Mouse (Mus musculus) c-Kit-positive CD71-negative TER-119-negative erythroid progenitor cells, embryonic 14.5 days (primary cell): ENCODE results near the gene Chchd3.

Experiments
- DNase-seq: peaks from one replicate; pipeline ENCODE4 v3.0.0-alpha.2; 2013; ENCODE audit warnings: low read depth

Gene Chchd3

GRCm38 (mm10) chr6:33002988-33003387 is 57.1 kb downstream of the Chchd3 start:
- no peak for DNase-seq

DNA sequence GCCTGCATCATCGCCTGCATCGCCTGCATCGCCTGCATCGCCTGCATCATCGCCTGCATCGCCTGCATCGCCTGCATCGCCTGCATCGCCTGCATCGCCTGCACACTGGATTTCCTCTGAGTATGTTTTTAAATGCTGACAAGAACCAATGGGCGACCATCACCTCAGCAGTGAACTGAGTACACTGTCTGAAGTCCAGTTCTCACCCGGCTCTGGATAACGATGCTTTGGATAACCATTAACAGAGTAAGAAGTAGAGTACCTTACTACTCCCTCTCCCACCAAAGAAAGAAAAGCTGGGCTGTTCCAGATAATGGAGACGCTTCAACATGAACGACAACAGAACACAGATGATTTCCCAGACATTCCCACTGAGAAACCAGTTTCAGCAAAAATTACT is 58.8 kb downstream of the Chchd3 start:
- no peak for DNase-seq

DNA sequence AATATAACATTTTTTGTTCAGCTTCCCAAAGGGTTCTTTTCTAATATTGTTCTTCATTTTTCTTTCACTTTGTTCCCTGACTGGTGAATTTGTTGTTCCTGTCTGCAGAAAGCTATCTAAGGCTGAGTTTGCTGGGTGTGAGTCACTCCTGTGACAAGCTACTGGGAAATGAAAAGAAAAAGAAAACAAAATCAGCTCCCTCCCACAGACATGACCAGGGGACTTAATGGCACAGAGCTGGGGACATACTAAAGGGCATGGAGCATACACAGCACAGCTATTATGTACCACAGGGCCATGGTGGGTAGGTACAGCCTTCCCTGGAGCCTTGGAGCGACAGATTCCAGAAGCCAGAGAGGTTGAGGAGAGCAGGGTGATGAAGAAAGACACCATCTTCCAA is 63.5 kb downstream of the Chchd3 start:
- no peak for DNase-seq

GRCm38 (mm10) chr6:32993847-32994246 is 66.2 kb downstream of the Chchd3 start:
- DNase-seq: no peak

DNA sequence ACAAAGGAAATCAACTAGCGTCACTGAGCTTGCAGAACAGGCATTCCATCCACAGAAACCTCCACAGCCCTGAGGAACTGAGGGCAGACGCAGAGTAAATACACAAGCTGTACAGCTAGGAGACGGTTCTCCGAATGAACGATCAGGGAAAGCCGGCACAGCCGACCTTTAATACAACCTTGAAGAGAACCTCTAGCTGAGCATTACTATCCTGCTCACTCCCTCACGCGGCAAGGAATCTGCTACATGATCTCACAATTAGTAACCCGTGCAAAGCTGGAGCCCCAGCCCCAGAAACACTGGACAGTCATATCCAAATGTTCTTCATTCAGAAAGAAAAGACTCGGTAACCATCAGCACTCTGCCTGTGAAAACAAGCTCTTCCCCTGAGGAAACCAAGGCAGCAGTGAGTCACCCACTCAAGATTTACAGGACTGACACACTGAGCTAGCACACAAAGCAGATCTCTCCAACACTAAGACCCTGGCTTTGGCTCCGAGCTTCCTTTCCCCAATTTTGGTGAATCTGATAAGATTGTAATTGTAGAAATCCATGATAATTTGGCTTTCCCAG is 69.9 kb downstream of the Chchd3 start:
- no peak for DNase-seq

DNA sequence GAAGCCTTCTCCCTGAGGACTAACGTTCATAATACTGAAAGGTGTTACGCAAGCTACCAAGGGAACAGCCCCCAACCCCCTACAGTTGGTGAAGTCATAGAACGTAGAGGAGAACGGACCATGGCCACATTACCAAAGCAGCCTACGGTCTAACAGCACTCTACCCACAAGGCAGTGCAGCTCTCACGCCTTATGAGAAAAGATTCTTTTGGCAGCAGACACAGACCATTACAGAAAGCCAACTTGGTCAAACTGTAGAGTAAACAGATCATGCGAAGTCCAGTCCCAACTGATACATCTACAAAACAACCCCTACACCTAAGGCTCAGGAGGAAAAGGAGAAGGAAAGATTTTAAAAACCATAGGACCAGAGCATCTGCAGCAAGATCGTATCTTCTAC is 71.5 kb downstream of the Chchd3 start:
- DNase-seq: no peak

DNA sequence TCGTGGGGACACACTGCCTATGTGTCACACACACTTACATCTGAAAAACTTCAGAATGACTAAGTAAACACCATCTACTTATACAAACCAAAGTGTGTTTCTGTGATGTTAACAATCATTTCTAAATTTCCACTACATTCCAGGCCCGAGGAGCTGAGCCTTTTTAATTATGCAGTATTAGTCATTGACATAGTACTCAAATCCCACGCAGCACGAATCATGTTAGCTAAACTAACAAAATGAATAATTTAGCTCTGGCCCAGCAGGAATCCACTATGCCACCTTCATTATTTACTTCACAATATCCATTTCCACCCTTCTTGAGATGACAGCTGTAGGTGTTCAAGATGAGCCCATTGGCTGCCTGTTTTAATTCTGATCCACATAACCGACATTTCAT is 76.2 kb downstream of the Chchd3 start:
- no peak for DNase-seq

DNA sequence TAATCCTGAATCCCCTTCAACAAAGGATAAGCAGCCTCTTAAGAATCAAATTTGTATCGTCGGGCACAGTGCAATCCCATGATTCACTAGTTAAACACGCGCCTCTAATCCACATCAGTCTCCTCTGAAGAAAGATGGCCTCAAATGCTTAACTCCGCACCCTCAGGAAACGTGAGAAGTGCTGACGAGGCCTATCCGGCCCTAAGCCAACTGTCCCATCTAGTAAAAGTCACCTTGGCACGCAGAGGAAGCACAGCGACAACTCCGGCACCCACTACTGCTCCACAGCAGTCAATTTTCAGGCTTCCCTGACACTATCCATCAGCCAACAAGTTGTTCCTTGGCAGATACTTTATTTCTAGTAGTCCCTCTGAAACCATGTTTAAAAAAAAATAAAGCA is 78.8 kb downstream of the Chchd3 start:
- no peak for DNase-seq

DNA sequence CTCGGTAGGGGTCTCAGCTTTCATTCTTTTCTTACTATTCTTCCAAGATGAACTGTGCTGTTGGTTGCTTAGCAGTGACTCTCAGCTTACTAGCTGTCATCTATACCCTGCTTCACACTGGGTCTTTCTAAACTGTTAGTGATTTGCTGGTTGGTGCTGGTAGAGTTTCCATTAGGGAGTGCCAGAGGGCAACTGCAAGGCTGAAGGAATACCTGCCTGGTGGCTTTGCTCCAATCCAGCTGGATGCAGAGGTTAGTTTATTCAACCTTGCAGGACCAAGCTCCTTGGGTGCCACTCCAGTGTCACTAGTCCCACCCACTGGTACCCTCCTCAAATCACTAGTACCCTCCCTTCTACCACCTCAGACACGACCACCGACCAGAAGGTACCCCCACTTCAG is 81.2 kb downstream of the Chchd3 start:
- no peak for DNase-seq

DNA sequence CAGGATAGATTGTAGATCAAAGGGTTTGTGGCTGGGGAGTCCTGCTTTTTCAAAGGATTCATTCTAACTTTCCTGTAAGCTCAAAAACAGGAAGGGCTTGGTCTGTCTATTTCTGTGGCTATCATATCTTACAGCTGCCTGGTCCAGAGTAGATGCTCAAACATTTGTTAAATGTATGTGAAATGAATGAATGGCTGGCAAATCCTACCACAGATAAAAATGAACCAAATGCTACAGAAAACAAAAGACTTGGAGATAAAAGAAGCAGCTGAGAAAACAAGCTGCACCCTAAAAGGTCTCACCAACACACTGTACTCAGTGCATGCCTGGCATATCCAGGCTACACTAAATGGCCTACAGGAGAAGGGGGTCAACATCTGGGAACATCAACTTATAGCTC is 88.1 kb downstream of the Chchd3 start:
- DNase-seq: no peak

DNA sequence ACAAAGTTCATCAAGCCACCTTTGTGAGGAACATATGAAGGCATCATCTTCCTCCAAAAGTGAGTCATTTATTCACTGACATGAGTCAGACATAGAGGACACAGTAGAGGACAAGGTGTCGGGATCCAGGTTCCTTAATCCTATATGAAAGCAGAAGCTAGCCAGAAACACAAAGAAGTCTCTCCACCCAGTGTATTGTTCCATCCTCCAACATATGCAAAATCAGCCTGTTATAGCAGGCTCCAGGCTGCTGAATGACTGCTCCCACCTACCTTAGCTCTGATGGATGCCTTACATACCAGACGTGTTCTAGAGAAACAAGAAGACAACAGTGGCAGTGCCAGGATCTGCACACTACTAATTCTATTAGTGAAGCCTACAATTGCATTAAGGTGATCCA is 91.1 kb downstream of the Chchd3 start:
- DNase-seq: no peak

DNA sequence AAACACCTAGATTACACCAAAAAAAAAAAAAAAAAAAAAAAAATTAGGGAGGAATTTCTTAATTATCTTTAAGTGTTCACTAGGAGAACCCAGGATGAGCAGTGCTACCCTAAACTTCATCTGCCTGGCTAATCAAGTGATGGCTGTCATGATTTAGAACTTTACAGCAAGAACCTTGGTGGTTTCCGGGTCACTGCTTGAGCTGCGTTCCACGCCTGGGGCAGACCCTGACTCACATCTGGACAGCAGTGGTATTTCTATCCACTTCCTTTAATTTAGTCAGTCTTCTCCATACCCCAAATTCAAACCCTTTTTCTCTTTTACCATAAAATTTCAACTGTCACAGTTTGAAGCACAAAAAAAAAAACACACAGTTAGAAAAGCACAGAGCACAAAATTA is 98.0 kb downstream of the Chchd3 start:
- DNase-seq: no peak

GRCm38 (mm10) chr6:32961477-32961876 is 98.6 kb downstream of the Chchd3 start:
- DNase-seq: no peak

- DNase-seq: no peak
These were observed 100.1 kb downstream of the Chchd3 start for GRCm38 (mm10) chr6:32959816-32960550.

DNA sequence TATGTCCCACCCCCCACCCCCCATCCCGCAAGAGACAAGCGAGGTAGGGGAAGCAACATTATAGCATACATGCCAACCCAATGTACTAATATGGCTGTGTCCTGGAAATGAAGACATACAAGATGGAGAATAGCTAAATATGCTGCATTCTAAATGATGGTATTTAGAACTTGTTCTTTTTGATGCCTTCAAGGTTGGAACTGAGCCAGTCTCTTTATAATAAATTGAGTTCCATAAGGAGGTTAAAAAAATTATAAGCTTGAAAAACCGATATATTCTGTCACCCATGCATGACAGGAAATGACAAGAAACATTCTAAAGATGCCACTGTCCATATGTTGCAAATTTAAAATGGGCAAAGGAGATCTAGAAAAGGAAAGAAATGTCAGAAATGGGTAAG is 104.6 kb downstream of the Chchd3 start:
- no peak for DNase-seq

DNA sequence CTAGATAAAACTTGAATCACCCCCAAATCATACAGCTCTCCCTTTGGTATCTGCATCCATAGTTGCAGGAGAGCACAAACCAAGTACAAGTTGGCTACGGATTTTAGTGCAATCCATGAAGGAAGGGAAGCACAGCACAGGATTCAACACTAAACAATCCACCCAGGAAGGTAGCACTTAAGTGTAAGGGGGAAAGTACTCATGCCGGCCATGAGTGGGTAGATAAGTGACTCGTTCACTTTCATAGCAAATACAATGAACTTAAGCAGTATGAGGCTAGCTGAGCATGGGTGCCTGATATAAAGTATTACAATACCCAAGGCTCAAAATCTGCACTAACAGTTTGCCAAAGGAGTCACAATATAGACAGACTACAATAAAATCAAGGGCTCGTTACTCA is 109.1 kb downstream of the Chchd3 start:
- DNase-seq: no peak

GRCm38 (mm10) chr6:32949702-32950101 is 110.4 kb downstream of the Chchd3 start:
- no peak for DNase-seq

GRCm38 (mm10) chr6:32947225-32947624 is 112.8 kb downstream of the Chchd3 start:
- DNase-seq: no peak

DNA sequence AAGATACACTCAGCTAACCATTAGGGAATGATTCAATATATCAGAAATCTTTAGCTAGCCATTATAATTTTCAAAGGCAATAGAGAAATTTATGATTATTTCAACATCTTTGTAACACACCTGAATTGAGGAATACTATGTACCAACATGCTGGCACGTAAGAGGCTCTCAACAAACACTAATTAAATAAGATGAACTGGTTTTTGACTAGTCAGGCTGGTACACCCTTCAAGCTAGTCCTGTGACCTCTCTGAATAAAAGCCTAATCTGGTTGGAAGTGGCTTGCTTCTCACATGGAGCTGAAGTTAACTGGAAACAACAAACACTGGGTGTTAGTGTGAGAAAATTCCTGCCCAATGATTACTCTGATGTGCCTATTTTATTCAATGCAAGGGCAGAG is 115.1 kb downstream of the Chchd3 start:
- DNase-seq: no peak

GRCm38 (mm10) chr6:32943651-32944050 is 116.4 kb downstream of the Chchd3 start:
- DNase-seq: no peak

DNA sequence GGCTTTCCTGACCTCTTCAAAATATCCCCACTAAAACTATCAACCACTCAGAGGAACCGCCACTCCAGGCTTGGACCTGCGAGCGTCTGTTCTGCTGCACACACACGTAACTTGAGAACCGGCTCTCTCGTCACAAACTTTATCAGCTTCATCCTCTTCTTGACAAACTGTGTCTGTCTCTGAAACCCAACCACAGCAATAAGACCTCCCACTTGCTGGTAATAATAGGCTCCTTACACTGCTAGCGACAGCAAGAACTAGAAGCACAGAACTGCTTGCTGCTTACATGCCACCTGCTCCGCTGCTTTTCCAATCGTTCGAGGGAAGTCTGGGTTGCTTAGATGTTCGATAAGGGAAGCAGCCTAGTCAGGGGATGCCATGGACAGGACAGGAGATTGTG is 119.8 kb downstream of the Chchd3 start:
- no peak for DNase-seq

GRCm38 (mm10) chr6:32937643-32938042 is 122.4 kb downstream of the Chchd3 start:
- DNase-seq: no peak

DNA sequence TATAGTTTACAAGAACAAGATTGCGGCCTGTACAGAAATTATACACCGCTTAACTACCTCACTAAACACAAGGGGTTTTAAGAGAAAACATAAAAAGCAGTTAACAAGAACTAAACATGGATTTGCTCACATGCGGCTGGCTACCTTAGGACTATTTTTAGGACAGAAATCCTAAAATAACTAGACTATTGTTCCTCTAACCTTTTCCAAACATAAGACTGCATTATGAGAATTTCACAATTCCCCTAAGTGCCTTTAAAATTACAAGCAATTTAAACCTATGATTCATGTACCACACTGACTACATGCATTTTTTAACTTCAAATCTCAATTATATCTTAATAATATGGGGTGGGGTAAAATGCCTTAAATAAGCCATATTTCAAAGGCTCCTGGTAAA is 123.3 kb downstream of the Chchd3 start:
- DNase-seq: no peak

DNA sequence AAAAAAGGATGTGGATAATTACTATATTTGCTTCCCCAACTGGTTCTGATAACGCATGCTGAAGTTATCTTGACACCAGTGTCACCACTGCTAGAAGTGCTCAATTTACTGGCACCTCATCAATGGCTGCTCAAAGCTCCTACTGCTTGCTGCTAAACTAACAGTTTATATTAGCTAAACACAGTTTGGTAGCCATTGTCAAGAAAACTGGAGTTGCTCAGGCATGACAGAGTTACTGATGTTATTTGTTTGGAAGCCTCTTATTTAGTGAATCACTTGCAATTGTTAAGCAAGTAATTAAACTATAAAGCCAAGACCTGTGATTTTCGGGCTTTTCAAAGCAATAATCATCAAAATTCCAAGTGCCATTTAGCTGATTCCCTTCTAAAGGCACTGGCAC is 123.7 kb downstream of the Chchd3 start:
- DNase-seq: no peak
